Mouse (Mus musculus): Measurements from ENCODE around the gene Gmeb1. TPM values are rescaled to one million over a fixed set of nuclear protein-coding genes. Genes with fewer than 3 reads are reported as not detected.
"Not testable (repeated sequence)": the region's sequence is repeated elsewhere in the genome, so short reads cannot be mapped to it uniquely, and the experiment has no call there.

Gene Gmeb1
- total RNA-seq (2021), result 10 to 100 TPM; 22.1 to 22.8 TPM
- long read RNA-seq, experiment 1, full-length matches to known transcripts, result 3 of 6 reads
- long read RNA-seq, experiment 1, partial matches to known transcripts, result 1 of 6 reads
- long read RNA-seq, experiment 1, other reads (novel, unspliced or antisense), result 2 of 6 reads
- long read RNA-seq, experiment 2, partial matches to known transcripts, result 1 of 2 reads
- long read RNA-seq, experiment 2, other reads (novel, unspliced or antisense), result 0 of 2 reads

- peak; percentile 76 to 79 for DNase-seq (ENCODE audit: low spot score in 2 of 2)
Observed at GRCm38 (mm10) chr4:132261514-132262357, at the start of gene Gmeb1. Gmeb1 (minus strand) TSS chr4:132261602.

GRCm38 (mm10) chr4:132309849-132310472 lies 48.6 kb upstream of the Gmeb1 start:
- DNase-seq (ENCODE audit: low spot score in 2 of 2), result peak; percentile 16 to 34

GRCm38 (mm10) chr4:132309140-132309848 lies 47.9 kb upstream of the Gmeb1 start:
- no peak for DNase-seq (ENCODE audit: low spot score in 2 of 2)

GRCm38 (mm10) chr4:132308437-132309139 lies 47.2 kb upstream of the Gmeb1 start:
- peak; percentile 89 to 92 for DNase-seq (ENCODE audit: low spot score in 2 of 2)

- no peak for DNase-seq (ENCODE audit: low spot score in 2 of 2)
Observed at GRCm38 (mm10) chr4:132306004-132306403, 44.6 kb upstream of the Gmeb1 start.

- no peak for DNase-seq (ENCODE audit: low spot score in 2 of 2)
Observed at GRCm38 (mm10) chr4:132305276-132305675, 43.9 kb upstream of the Gmeb1 start.

GRCm38 (mm10) chr4:132303484-132303883 lies 42.1 kb upstream of the Gmeb1 start:
- DNase-seq (ENCODE audit: low spot score in 2 of 2), result not testable (repeated sequence)

- DNase-seq (ENCODE audit: low spot score in 2 of 2), result peak; percentile 68 to 77
Observed at GRCm38 (mm10) chr4:132302939-132303479, 41.6 kb upstream of the Gmeb1 start, which contains the start of gene Rab42. Rab42 (minus strand) TSS chr4:132303385.

- DNase-seq (ENCODE audit: low spot score in 2 of 2), result no peak
Observed at GRCm38 (mm10) chr4:132301965-132302938, 40.9 kb upstream of the Gmeb1 start.

GRCm38 (mm10) chr4:132301486-132301885 lies 40.1 kb upstream of the Gmeb1 start:
- no peak for DNase-seq (ENCODE audit: low spot score in 2 of 2)

GRCm38 (mm10) chr4:132299849-132300248 lies 38.4 kb upstream of the Gmeb1 start:
- DNase-seq (ENCODE audit: low spot score in 2 of 2), result no peak

- DNase-seq (ENCODE audit: low spot score in 2 of 2), result no peak
Observed at GRCm38 (mm10) chr4:132295696-132296390, 34.4 kb upstream of the Gmeb1 start.

- DNase-seq (ENCODE audit: low spot score in 2 of 2), result no peak
Observed at GRCm38 (mm10) chr4:132293682-132294240, 32.4 kb upstream of the Gmeb1 start.

- peak in 1 of 2 experiments; percentile 38 for DNase-seq (ENCODE audit: low spot score in 2 of 2)
Observed at GRCm38 (mm10) chr4:132292988-132293387, 31.6 kb upstream of the Gmeb1 start.

GRCm38 (mm10) chr4:132291624-132292335 lies 30.4 kb upstream of the Gmeb1 start:
- no peak for DNase-seq (ENCODE audit: low spot score in 2 of 2)

- DNase-seq (ENCODE audit: low spot score in 2 of 2), result no peak
Observed at GRCm38 (mm10) chr4:132291056-132291455, 29.7 kb upstream of the Gmeb1 start.

GRCm38 (mm10) chr4:132288840-132289239 lies 27.4 kb upstream of the Gmeb1 start:
- not testable (repeated sequence) for DNase-seq (ENCODE audit: low spot score in 2 of 2)
